Mouse (Mus musculus): ENCODE results near the gene Gm49325. TPM values are rescaled to one million over a fixed set of nuclear protein-coding genes. Genes with fewer than 3 reads are reported as not detected.

Gm49325 gene
- 10.3 TPM for polyA plus RNA-seq (2014; fragmentation: Illumina TruSeq; extraction: RNeasy Lipid Tissue Mini Kit (QIAGEN cat#74804); ENCODE audit: low read depth, low replicate concordance)

GRCm38 (mm10) chr10:77605908-77606826 lies at the start of gene Gm49325, which contains the start of gene Sumo3:
Gene Gm49325, plus strand, starts transcription at chr10:77606197.
Gene Sumo3, plus strand, starts transcription at chr10:77606097.

GRCm38 (mm10) chr10:77581408-77582284 lies 24.4 kb upstream of the Gm49325 start, which contains the start of gene Pttg1ip:
Gene Pttg1ip, plus strand, starts transcription at chr10:77581720.

GRCm38 (mm10) chr10:77622055-77622988 lies 16.3 kb downstream of the Gm49325 start, which contains the start of gene Ube2g2:
Gene Ube2g2, plus strand, starts transcription at chr10:77622275.

GRCm38 (mm10) chr10:77685895-77686664 lies 80.1 kb downstream of the Gm49325 start, which contains the start of gene Tspear:
Gene Tspear, plus strand, starts transcription at chr10:77686569.

GRCm38 (mm10) chr10:77690356-77690807 lies 84.4 kb downstream of the Gm49325 start, which contains the start of gene Gm19402:
Gene Gm19402, minus strand, starts transcription at chr10:77690757.

Other genes with a start within 250 kb of the Gm49325 start
- gene Adarb1, start 187.9 kb upstream of the Gm49325 start, polyA plus RNA-seq (2014; fragmentation: Illumina TruSeq; extraction: RNeasy Lipid Tissue Mini Kit (QIAGEN cat#74804); ENCODE audit: low read depth, low replicate concordance), result 13.2 TPM
- 0.78 TPM for gene Fam207a, start 90.4 kb upstream of the Gm49325 start, polyA plus RNA-seq (2014; fragmentation: Illumina TruSeq; extraction: RNeasy Lipid Tissue Mini Kit (QIAGEN cat#74804); ENCODE audit: low read depth, low replicate concordance)
- gene Itgb2, start 75.9 kb upstream of the Gm49325 start, polyA plus RNA-seq (2014; fragmentation: Illumina TruSeq; extraction: RNeasy Lipid Tissue Mini Kit (QIAGEN cat#74804); ENCODE audit: low read depth, low replicate concordance), result 0.36 TPM
- gene Pttg1ip, start 24.5 kb upstream of the Gm49325 start, polyA plus RNA-seq (2014; fragmentation: Illumina TruSeq; extraction: RNeasy Lipid Tissue Mini Kit (QIAGEN cat#74804); ENCODE audit: low read depth, low replicate concordance), result 53.7 TPM
- gene Sumo3, start 100 bp upstream of the Gm49325 start, polyA plus RNA-seq (2014; fragmentation: Illumina TruSeq; extraction: RNeasy Lipid Tissue Mini Kit (QIAGEN cat#74804); ENCODE audit: low read depth, low replicate concordance), result 32.2 TPM
- 19.1 TPM for gene Ube2g2, start 16.1 kb downstream of the Gm49325 start, polyA plus RNA-seq (2014; fragmentation: Illumina TruSeq; extraction: RNeasy Lipid Tissue Mini Kit (QIAGEN cat#74804); ENCODE audit: low read depth, low replicate concordance)
- gene Tspear, start 80.4 kb downstream of the Gm49325 start, polyA plus RNA-seq (2014; fragmentation: Illumina TruSeq; extraction: RNeasy Lipid Tissue Mini Kit (QIAGEN cat#74804); ENCODE audit: low read depth, low replicate concordance), result not detected
- gene Gm19402, start 84.6 kb downstream of the Gm49325 start, polyA plus RNA-seq (2014; fragmentation: Illumina TruSeq; extraction: RNeasy Lipid Tissue Mini Kit (QIAGEN cat#74804); ENCODE audit: low read depth, low replicate concordance), result not detected
- not detected for gene Gm9508, start 91.0 kb downstream of the Gm49325 start, polyA plus RNA-seq (2014; fragmentation: Illumina TruSeq; extraction: RNeasy Lipid Tissue Mini Kit (QIAGEN cat#74804); ENCODE audit: low read depth, low replicate concordance)
- gene Gm10272, start 100.4 kb downstream of the Gm49325 start, polyA plus RNA-seq (2014; fragmentation: Illumina TruSeq; extraction: RNeasy Lipid Tissue Mini Kit (QIAGEN cat#74804); ENCODE audit: low read depth, low replicate concordance), result not detected
- not detected for gene Gm10024, start 105.3 kb downstream of the Gm49325 start, polyA plus RNA-seq (2014; fragmentation: Illumina TruSeq; extraction: RNeasy Lipid Tissue Mini Kit (QIAGEN cat#74804); ENCODE audit: low read depth, low replicate concordance)
- not detected for gene Gm10142, start 109.6 kb downstream of the Gm49325 start, polyA plus RNA-seq (2014; fragmentation: Illumina TruSeq; extraction: RNeasy Lipid Tissue Mini Kit (QIAGEN cat#74804); ENCODE audit: low read depth, low replicate concordance)
- not detected for gene Krtap12-1, start 114.4 kb downstream of the Gm49325 start, polyA plus RNA-seq (2014; fragmentation: Illumina TruSeq; extraction: RNeasy Lipid Tissue Mini Kit (QIAGEN cat#74804); ENCODE audit: low read depth, low replicate concordance)
- not detected for gene Gm10100, start 120.3 kb downstream of the Gm49325 start, polyA plus RNA-seq (2014; fragmentation: Illumina TruSeq; extraction: RNeasy Lipid Tissue Mini Kit (QIAGEN cat#74804); ENCODE audit: low read depth, low replicate concordance)
- gene Gm18596, start 136.4 kb downstream of the Gm49325 start, polyA plus RNA-seq (2014; fragmentation: Illumina TruSeq; extraction: RNeasy Lipid Tissue Mini Kit (QIAGEN cat#74804); ENCODE audit: low read depth, low replicate concordance), result not detected
- gene Gm9736, start 145.2 kb downstream of the Gm49325 start, polyA plus RNA-seq (2014; fragmentation: Illumina TruSeq; extraction: RNeasy Lipid Tissue Mini Kit (QIAGEN cat#74804); ENCODE audit: low read depth, low replicate concordance), result not detected
- not detected for gene Gm3233, start 153.5 kb downstream of the Gm49325 start, polyA plus RNA-seq (2014; fragmentation: Illumina TruSeq; extraction: RNeasy Lipid Tissue Mini Kit (QIAGEN cat#74804); ENCODE audit: low read depth, low replicate concordance)
- gene Gm3238, start 165.1 kb downstream of the Gm49325 start, polyA plus RNA-seq (2014; fragmentation: Illumina TruSeq; extraction: RNeasy Lipid Tissue Mini Kit (QIAGEN cat#74804); ENCODE audit: low read depth, low replicate concordance), result not detected
- gene Gm7138, start 170.7 kb downstream of the Gm49325 start, polyA plus RNA-seq (2014; fragmentation: Illumina TruSeq; extraction: RNeasy Lipid Tissue Mini Kit (QIAGEN cat#74804); ENCODE audit: low read depth, low replicate concordance), result not detected
- not detected for gene Gm3250, start 176.3 kb downstream of the Gm49325 start, polyA plus RNA-seq (2014; fragmentation: Illumina TruSeq; extraction: RNeasy Lipid Tissue Mini Kit (QIAGEN cat#74804); ENCODE audit: low read depth, low replicate concordance)
- gene Gm7137, start 182.0 kb downstream of the Gm49325 start, polyA plus RNA-seq (2014; fragmentation: Illumina TruSeq; extraction: RNeasy Lipid Tissue Mini Kit (QIAGEN cat#74804); ENCODE audit: low read depth, low replicate concordance), result not detected
- gene Gm9639, start 188.9 kb downstream of the Gm49325 start, polyA plus RNA-seq (2014; fragmentation: Illumina TruSeq; extraction: RNeasy Lipid Tissue Mini Kit (QIAGEN cat#74804); ENCODE audit: low read depth, low replicate concordance), result not detected
- not detected for gene Gm19668, start 192.9 kb downstream of the Gm49325 start, polyA plus RNA-seq (2014; fragmentation: Illumina TruSeq; extraction: RNeasy Lipid Tissue Mini Kit (QIAGEN cat#74804); ENCODE audit: low read depth, low replicate concordance)
- gene Gm9507, start 205.6 kb downstream of the Gm49325 start, polyA plus RNA-seq (2014; fragmentation: Illumina TruSeq; extraction: RNeasy Lipid Tissue Mini Kit (QIAGEN cat#74804); ENCODE audit: low read depth, low replicate concordance), result not detected
- not detected for gene Gm2696, start 208.5 kb downstream of the Gm49325 start, polyA plus RNA-seq (2014; fragmentation: Illumina TruSeq; extraction: RNeasy Lipid Tissue Mini Kit (QIAGEN cat#74804); ENCODE audit: low read depth, low replicate concordance)
- gene Krtap10-4, start 220.9 kb downstream of the Gm49325 start, polyA plus RNA-seq (2014; fragmentation: Illumina TruSeq; extraction: RNeasy Lipid Tissue Mini Kit (QIAGEN cat#74804); ENCODE audit: low read depth, low replicate concordance), result not detected
- not detected for gene Krtap10-10, start 229.8 kb downstream of the Gm49325 start, polyA plus RNA-seq (2014; fragmentation: Illumina TruSeq; extraction: RNeasy Lipid Tissue Mini Kit (QIAGEN cat#74804); ENCODE audit: low read depth, low replicate concordance)
- gene Gm36176, start 240.6 kb downstream of the Gm49325 start, polyA plus RNA-seq (2014; fragmentation: Illumina TruSeq; extraction: RNeasy Lipid Tissue Mini Kit (QIAGEN cat#74804); ENCODE audit: low read depth, low replicate concordance), result not detected
- gene Gm10318, start 246.7 kb downstream of the Gm49325 start, polyA plus RNA-seq (2014; fragmentation: Illumina TruSeq; extraction: RNeasy Lipid Tissue Mini Kit (QIAGEN cat#74804); ENCODE audit: low read depth, low replicate concordance), result not detected